Mouse (Mus musculus) liver, embryonic 16.5 days (tissue): ENCODE measurements around the gene Rnf167. TPM values are rescaled to one million over a fixed set of nuclear protein-coding genes. Genes with fewer than 3 reads are reported as not detected.

Experiments used
- ATAC-seq: fragments of 200-750 bp; cut with Nextera tagmentation; 2 replicates; pipeline ENCODE4 v1.8.0; 2017; ENCODE audit warnings: low read depth, mild to moderate bottlenecking, moderate number of reproducible peaks, moderate library complexity
- H3K27ac ChIP-seq: fragments of 300-500 bp; sonication (generic); 2 replicates; pipeline ENCODE4 v1.5.1; 2014; ENCODE audit warnings: mild to moderate bottlenecking, low read length
- H3K27me3 ChIP-seq: fragments of 300-500 bp; sonication (generic); 2 replicates; pipeline ENCODE4 v1.6.1; 2014; ENCODE audit warnings: low read depth, low read length, mixed read lengths; ENCODE audit not compliant: control insufficient read depth, insufficient read depth
- H3K36me3 ChIP-seq: fragments of 300-500 bp; sonication (generic); 2 replicates; pipeline ENCODE4 v1.6.1; 2014; ENCODE audit warnings: mild to moderate bottlenecking; ENCODE audit not compliant: control insufficient read depth, insufficient read depth
- H3K4me1 ChIP-seq: fragments of 300-500 bp; sonication (generic); 2 replicates; pipeline ENCODE4 v1.6.1; 2014; ENCODE audit warnings: low read depth, low read length, mixed read lengths; ENCODE audit not compliant: control insufficient read depth
- H3K4me2 ChIP-seq: fragments of 300-500 bp; sonication (generic); 2 replicates; pipeline ENCODE4 v1.6.1; 2014; ENCODE audit warnings: low read depth, low read length, mixed read lengths
- H3K4me3 ChIP-seq: fragments of 300-500 bp; sonication (generic); 2 replicates; pipeline ENCODE4 v1.5.1; 2014; ENCODE audit warnings: low read depth, mild to moderate bottlenecking, low read length
- H3K9ac ChIP-seq: fragments of 300-500 bp; sonication (generic); 2 replicates; pipeline ENCODE4 v1.6.1; 2014; ENCODE audit warnings: low read depth, low read length
- H3K9me3 ChIP-seq: fragments of 300-500 bp; sonication (generic); replicated peaks from 2 replicates; pipeline ENCODE4 v1.6.1; 2016; ENCODE audit warnings: low read length; ENCODE audit not compliant: control insufficient read depth
- WGBS: fragments of 180-500 bp; shearing (Covaris S2); extraction: QIAGEN DNeasy Blood & Tissue Kit; methylation state at CpG from one replicate; pipeline ENCODE4 v1.1.7; 2014; ENCODE audit not compliant: insufficient replicate concordance; 5-methylcytosine and 5-hydroxymethylcytosine counted together
- polyA plus RNA-seq: library from polyadenylated mRNA; unstranded; fragments of >200 nt; fragmentation: Nextera tagmentation; extraction: Ambion mirVana; gene quantifications from 2 replicates; pipeline ENCODE4 v1.2.1, GENCODE M21; 2015

Gene Rnf167
- polyA plus RNA-seq, 1 experiment from 2014 or later = 79.6 TPM

DNA sequence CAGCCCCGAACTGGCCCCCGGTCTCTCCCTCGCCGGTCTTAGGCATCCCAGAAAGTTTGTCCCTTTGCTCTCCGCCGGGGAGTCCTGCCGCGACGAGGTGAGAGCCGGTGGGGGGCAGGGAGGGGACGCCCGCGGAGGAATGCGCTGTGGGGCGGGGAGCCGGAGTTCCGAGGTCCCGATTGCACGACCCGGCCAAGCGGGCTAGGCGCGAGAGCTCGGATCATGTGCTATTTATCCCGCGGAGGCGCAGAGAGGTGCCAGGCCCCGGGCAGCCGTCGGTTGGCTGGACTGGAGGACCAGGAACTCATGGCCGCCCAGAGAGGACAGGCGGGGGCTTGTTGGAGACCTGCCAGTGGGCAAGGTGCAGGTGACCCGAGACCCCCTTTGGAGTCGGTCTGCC, 53.6 kb downstream of the Rnf167 start:
- peak overlapping the region; percentile 77 for H3K4me2 ChIP-seq
- peak overlapping the region; percentile 76 for H3K9ac ChIP-seq
- peaks cover 9% of the 10 kb centered on the region for H3K27me3 ChIP-seq
- H3K27ac ChIP-seq = peak overlapping the region; percentile 86
- no peaks in the 10 kb centered on the region for H3K9me3 ChIP-seq
- 0% methylated on average over 33 of the region's 34 CpGs for WGBS
- peak overlapping the region; percentile 68 for H3K4me3 ChIP-seq
- H3K4me1 ChIP-seq = peaks cover 17% of the 10 kb centered on the region
- H3K36me3 ChIP-seq = peaks cover 5% of the 10 kb centered on the region; the same call in 1 of the 2 replicates
- ATAC-seq = peak; percentile 20

Other genes with a start within 250 kb of the Rnf167 start
- gene Pelp1, start 237.2 kb upstream of the Rnf167 start, polyA plus RNA-seq = 11.1 and 13.1 TPM in 2 replicates
- 15.0 and 15.8 TPM in 2 replicates for gene Arrb2, start 214.6 kb upstream of the Rnf167 start, polyA plus RNA-seq
- 12.8 and 13.7 TPM in 2 replicates for gene Med11, start 195.3 kb upstream of the Rnf167 start, polyA plus RNA-seq
- 0.42 and 0.87 TPM in 2 replicates for gene Zmynd15, start 187.8 kb upstream of the Rnf167 start, polyA plus RNA-seq
- 2.6 and 3.0 TPM in 2 replicates for gene Cxcl16, start 187.3 kb upstream of the Rnf167 start, polyA plus RNA-seq
- 0.65 and 2.3 TPM in 2 replicates for gene Tm4sf5, start 142.0 kb upstream of the Rnf167 start, polyA plus RNA-seq
- gene Vmo1, start 132.6 kb upstream of the Rnf167 start, polyA plus RNA-seq = 0.44 and 0.65 TPM in 2 replicates
- gene Gltpd2, start 128.0 kb upstream of the Rnf167 start, polyA plus RNA-seq = 33.8 and 35.3 TPM in 2 replicates
- gene Psmb6, start 121.9 kb upstream of the Rnf167 start, polyA plus RNA-seq = 291 and 307 TPM in 2 replicates
- gene Gm40193, start 114.3 kb upstream of the Rnf167 start, polyA plus RNA-seq = not detected in 2 replicates
- 2.1 and 2.9 TPM in 2 replicates for gene Pld2, start 107.2 kb upstream of the Rnf167 start, polyA plus RNA-seq
- 4.0 and 6.0 TPM in 2 replicates for gene Mink1, start 84.4 kb upstream of the Rnf167 start, polyA plus RNA-seq
- gene 4930544D05Rik, start 31.4 kb upstream of the Rnf167 start, polyA plus RNA-seq = not detected in 2 replicates
- not detected in 2 replicates for gene Chrne, start 28.0 kb upstream of the Rnf167 start, polyA plus RNA-seq
- 2.3 and 3.9 TPM in 2 replicates for gene Gp1ba, start 8.1 kb upstream of the Rnf167 start, polyA plus RNA-seq
- 74.5 and 79.2 TPM in 2 replicates for gene Slc25a11, start 244 bp downstream of the Rnf167 start, polyA plus RNA-seq
- gene Pfn1, start 7.4 kb downstream of the Rnf167 start, polyA plus RNA-seq = 899 and 965 TPM in 2 replicates
- 11.6 and 22.1 TPM in 2 replicates for gene Eno3, start 10.0 kb downstream of the Rnf167 start, polyA plus RNA-seq
- 57.5 and 59.7 TPM in 2 replicates for gene Spag7, start 22.2 kb downstream of the Rnf167 start, polyA plus RNA-seq
- 3.0 and 4.3 TPM in 2 replicates for gene Camta2, start 40.9 kb downstream of the Rnf167 start, polyA plus RNA-seq
- 1.1 and 1.4 TPM in 2 replicates for gene Inca1, start 52.9 kb downstream of the Rnf167 start, polyA plus RNA-seq
- 0.77 and 1.1 TPM in 2 replicates for gene Kif1c, start 53.3 kb downstream of the Rnf167 start, polyA plus RNA-seq
- gene Zfp3, start 117.0 kb downstream of the Rnf167 start, polyA plus RNA-seq = 1.3 and 1.6 TPM in 2 replicates
- gene Scimp, start 165.4 kb downstream of the Rnf167 start, polyA plus RNA-seq = 0.57 and 1.0 TPM in 2 replicates
- gene Rabep1, start 197.5 kb downstream of the Rnf167 start, polyA plus RNA-seq = 11.6 and 11.8 TPM in 2 replicates